Mouse (Mus musculus): ENCODE data around the gene Ccdc85a. TPM values are rescaled to one million over a fixed set of nuclear protein-coding genes. Genes with fewer than 3 reads are reported as not detected.
"Not testable (repeated sequence)": the region's sequence is repeated elsewhere in the genome, so short reads cannot be mapped to it uniquely, and the experiment has no call there.

Ccdc85a gene
- polyA plus RNA-seq, 1 experiment, result not detected

- Histone ChIP-seq H3ac (ENCODE audit: control insufficient read depth, insufficient read length) (no peak overlapping the region), H3K79me2 (ENCODE audit: control insufficient read depth, insufficient read depth) (no peaks in the 10 kb centered on the region), H3K36me3 (ENCODE audit: control insufficient read depth, insufficient read depth) (no peaks in the 10 kb centered on the region), H3K4me2 (ENCODE audit: low read depth) (no peak overlapping the region), H3K27me3 (ENCODE audit: control insufficient read depth, insufficient read depth, insufficient read length) (no peaks in the 10 kb centered on the region), H3K4me3 (no peak overlapping the region)
- TF ChIP-seq MYOG (IDR thresholded peaks at IDR 0.05; ENCODE audit: control insufficient read depth in 1 of 3, insufficient read depth in 1 of 3, insufficient read length in 2 of 3, low read depth in 2 of 3) (no peak), CEBPB (IDR thresholded peaks at IDR 0.05; ENCODE audit: insufficient read depth, poor library complexity, severe bottlenecking) (no peak), TCF3 (IDR thresholded peaks at IDR 0.05; ENCODE audit: insufficient read length, low read depth) (no peak), MYOD1 (IDR thresholded peaks at IDR 0.05; ENCODE audit: control insufficient read depth in 1 of 3, insufficient read length in 2 of 3, low read depth in 2 of 3) (no peak), USF1 (IDR thresholded peaks at IDR 0.05; ENCODE audit: low read depth) (no peak)
Measured at GRCm38 (mm10) chr11:28365929-28366244, 218.2 kb downstream of the Ccdc85a start.

GRCm38 (mm10) chr11:28365209-28365928 lies 218.8 kb downstream of the Ccdc85a start:
- Histone ChIP-seq H3K79me2 (ENCODE audit: control insufficient read depth, insufficient read depth) (no peaks in the 10 kb centered on the region), H3K27me3 (ENCODE audit: control insufficient read depth, insufficient read depth, insufficient read length) (no peaks in the 10 kb centered on the region), H3K36me3 (ENCODE audit: control insufficient read depth, insufficient read depth) (no peaks in the 10 kb centered on the region), H3K4me3 (no peak overlapping the region), H3K4me2 (ENCODE audit: low read depth) (no peak overlapping the region), H3ac (ENCODE audit: control insufficient read depth, insufficient read length) (no peak overlapping the region)
- TF ChIP-seq TCF12 (IDR thresholded peaks at IDR 0.05; ENCODE audit: insufficient read depth, poor library complexity, severe bottlenecking) (no peak), TCF3 (IDR thresholded peaks at IDR 0.05; ENCODE audit: insufficient read length, low read depth) (no peak), MAX (IDR thresholded peaks at IDR 0.05; ENCODE audit: low read depth) (no peak), CEBPB (IDR thresholded peaks at IDR 0.05; ENCODE audit: insufficient read depth, poor library complexity, severe bottlenecking) (no peak), USF1 (IDR thresholded peaks at IDR 0.05; ENCODE audit: low read depth) (no peak), MYOD1 (IDR thresholded peaks at IDR 0.05; ENCODE audit: control insufficient read depth in 1 of 3, insufficient read length in 2 of 3, low read depth in 2 of 3) (no peak), E2F4 (IDR thresholded peaks at IDR 0.05; ENCODE audit: insufficient read depth) (no peak), REST (IDR thresholded peaks at IDR 0.05; ENCODE audit: insufficient read depth, insufficient read length) (no peak), MYOG (IDR thresholded peaks at IDR 0.05; ENCODE audit: control insufficient read depth in 1 of 3, insufficient read depth in 1 of 3, insufficient read length in 2 of 3, low read depth in 2 of 3) (no peak), SRF (IDR thresholded peaks at IDR 0.05; ENCODE audit: control insufficient read depth, insufficient read length, low read depth) (no peak), POLR2A (IDR thresholded peaks at IDR 0.05; ENCODE audit: insufficient read length, low read depth) (no peak), POLR2AphosphoS2 (IDR thresholded peaks at IDR 0.05; ENCODE audit: insufficient read length, low read depth) (no peak)

- Histone ChIP-seq H3K4me2 (ENCODE audit: low read depth) (no peak overlapping the region), H3K79me2 (ENCODE audit: control insufficient read depth, insufficient read depth) (no peaks in the 10 kb centered on the region), H3ac (ENCODE audit: control insufficient read depth, insufficient read length) (no peak overlapping the region), H3K27me3 (ENCODE audit: control insufficient read depth, insufficient read depth, insufficient read length) (no peaks in the 10 kb centered on the region), H3K4me3 (no peak overlapping the region), H3K36me3 (ENCODE audit: control insufficient read depth, insufficient read depth) (no peaks in the 10 kb centered on the region)
- TF ChIP-seq USF1 (IDR thresholded peaks at IDR 0.05; ENCODE audit: low read depth), result no peak
- no peak for TF ChIP-seq MYOG (IDR thresholded peaks at IDR 0.05; ENCODE audit: control insufficient read depth in 1 of 3, insufficient read depth in 1 of 3, insufficient read length in 2 of 3, low read depth in 2 of 3)
- TF ChIP-seq MAX (IDR thresholded peaks at IDR 0.05; ENCODE audit: low read depth), result no peak
- TF ChIP-seq TCF3 (IDR thresholded peaks at IDR 0.05; ENCODE audit: insufficient read length, low read depth), result no peak
- no peak for TF ChIP-seq SRF (IDR thresholded peaks at IDR 0.05; ENCODE audit: control insufficient read depth, insufficient read length, low read depth)
- no peak for TF ChIP-seq REST (IDR thresholded peaks at IDR 0.05; ENCODE audit: insufficient read depth, insufficient read length)
Measured at GRCm38 (mm10) chr11:28343465-28343864, 240.7 kb downstream of the Ccdc85a start.

GRCm38 (mm10) chr11:28341887-28342286 lies 242.2 kb downstream of the Ccdc85a start:
- no peak overlapping the region for H3ac ChIP-seq (ENCODE audit: control insufficient read depth, insufficient read length)
- no peaks in the 10 kb centered on the region for H3K79me2 ChIP-seq (ENCODE audit: control insufficient read depth, insufficient read depth)
- H3K27me3 ChIP-seq (ENCODE audit: control insufficient read depth, insufficient read depth, insufficient read length), result no peaks in the 10 kb centered on the region
- H3K36me3 ChIP-seq (ENCODE audit: control insufficient read depth, insufficient read depth), result no peaks in the 10 kb centered on the region
- no peak for TF ChIP-seq TCF12 (IDR thresholded peaks at IDR 0.05; ENCODE audit: insufficient read depth, poor library complexity, severe bottlenecking)
- H3K4me2 ChIP-seq (ENCODE audit: low read depth), result no peak overlapping the region
- H3K4me3 ChIP-seq, result no peak overlapping the region

GRCm38 (mm10) chr11:28339224-28340150 lies 244.6 kb downstream of the Ccdc85a start, which contains the start of gene Gm6685:
Gene Gm6685 (minus strand): TSS chr11:28339867.
- H3ac ChIP-seq (ENCODE audit: control insufficient read depth, insufficient read length); H3K79me2 ChIP-seq (ENCODE audit: control insufficient read depth, insufficient read depth); H3K27me3 ChIP-seq (ENCODE audit: control insufficient read depth, insufficient read depth, insufficient read length); H3K4me2 ChIP-seq (ENCODE audit: low read depth); H3K36me3 ChIP-seq (ENCODE audit: control insufficient read depth, insufficient read depth): not testable (repeated sequence)
- H3K4me3 ChIP-seq, result peak within 1 kb of the TSS; percentile 21

Other genes starting within 250 kb of the Ccdc85a start
- 5.1 TPM for gene Gm6685, start 244.5 kb downstream of the Ccdc85a start, polyA plus RNA-seq (2012; fragmentation: generic; extraction: Trizol)